Mouse (Mus musculus): Measurements from ENCODE around the gene Cyp2w1. TPM values are rescaled to one million over a fixed set of nuclear protein-coding genes. Genes with fewer than 3 reads are reported as not detected.
"Not testable (repeated sequence)": the region's sequence is repeated elsewhere in the genome, so short reads cannot be mapped to it uniquely, and the experiment has no call there.

The Cyp2w1 gene
- polyA plus RNA-seq, 1 experiment from 2014 or later: not detected

DNA sequence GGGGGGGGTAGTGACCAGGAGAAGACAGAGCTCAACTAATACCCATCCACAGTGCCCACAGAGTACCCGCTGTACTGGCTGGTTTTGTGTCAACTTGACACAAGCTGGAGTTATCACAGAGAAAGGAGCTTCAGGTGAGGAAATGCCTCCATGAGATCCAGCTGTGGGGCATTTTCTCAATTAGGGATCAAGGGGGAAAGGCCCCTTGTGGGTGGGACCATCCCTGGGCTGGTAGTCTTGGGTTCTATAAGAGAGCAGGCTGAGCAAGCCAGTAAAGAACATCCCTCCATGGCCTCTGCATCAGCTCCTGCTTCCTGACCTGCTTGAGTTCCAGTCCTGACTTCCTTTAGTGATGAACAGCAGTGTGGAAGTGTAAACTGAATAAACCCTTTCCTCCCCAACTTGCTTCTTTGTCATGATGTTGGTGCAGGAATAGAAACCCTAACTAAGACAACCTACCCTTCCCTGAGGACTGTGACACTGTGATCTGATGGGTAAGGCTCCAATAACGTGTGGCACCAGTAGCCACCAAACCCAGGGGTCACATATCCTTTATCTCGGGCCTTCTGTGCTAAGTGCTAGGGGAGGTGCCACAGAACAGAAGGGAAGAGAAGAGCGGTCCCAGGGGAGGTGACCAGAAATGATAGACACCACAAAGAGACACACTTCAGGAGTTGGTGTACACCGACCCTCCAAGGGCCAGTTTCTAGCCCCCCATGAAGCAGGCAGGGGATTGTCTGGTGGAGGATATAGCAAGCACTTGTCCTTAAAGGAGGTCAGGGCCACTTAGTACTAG, 38.1 kb downstream of the Cyp2w1 start:
- not testable (repeated sequence) for H3K36me3 ChIP-seq; H3K27me3 ChIP-seq; H3K27ac ChIP-seq (replicated peaks); H3K9ac ChIP-seq (replicated peaks); H3K4me3 ChIP-seq; ATAC-seq (replicated peaks); H3K4me2 ChIP-seq (replicated peaks); H3K9me3 ChIP-seq
- 88% methylated on average over 5 of the region's 5 CpGs for WGBS
- peaks cover 20% of the 10 kb centered on the region for H3K4me1 ChIP-seq

DNA sequence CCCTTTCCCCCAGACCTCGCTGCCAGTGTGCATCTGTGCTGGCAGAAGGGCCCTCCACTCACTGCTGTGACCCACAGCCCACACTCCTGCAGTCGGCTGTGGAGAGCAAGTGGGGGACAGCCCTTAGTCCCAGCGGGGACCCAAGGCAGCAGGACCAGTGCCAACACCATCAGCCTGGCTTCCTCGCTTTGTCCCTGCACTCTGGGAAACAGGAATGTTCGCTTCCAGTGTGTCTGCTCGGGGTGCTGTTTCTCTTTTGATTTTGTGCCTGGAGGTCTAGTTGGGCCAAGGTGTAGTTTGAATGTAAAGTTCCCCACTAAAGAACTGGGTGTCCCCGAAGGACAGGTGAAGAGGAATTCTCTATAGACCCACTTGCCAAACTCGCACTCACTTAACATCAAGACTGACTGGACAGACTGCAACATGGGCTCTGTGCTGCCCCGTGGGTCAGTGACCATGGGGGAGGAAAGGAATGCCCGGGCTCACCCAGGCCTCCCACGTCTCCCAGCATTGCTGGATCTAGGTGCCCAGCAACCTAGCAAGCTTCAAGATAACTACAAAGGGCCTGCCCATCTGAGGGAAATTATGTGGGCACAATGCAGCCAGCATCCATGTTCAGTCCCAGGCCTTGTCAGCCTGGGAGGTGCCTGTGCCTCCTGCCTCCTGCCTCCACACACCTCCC, 39.0 kb downstream of the Cyp2w1 start:
- no peak overlapping the region for H3K4me2 ChIP-seq (replicated peaks)
- no peak overlapping the region for H3K9ac ChIP-seq (replicated peaks)
- WGBS: 78% methylated on average over 11 of the region's 11 CpGs
- ATAC-seq (replicated peaks): no peak
- no peaks in the 10 kb centered on the region for H3K27me3 ChIP-seq
- H3K4me1 ChIP-seq: peaks cover 20% of the 10 kb centered on the region
- H3K9me3 ChIP-seq: no peaks in the 10 kb centered on the region
- no peaks in the 10 kb centered on the region for H3K36me3 ChIP-seq
- no peak overlapping the region for H3K27ac ChIP-seq (replicated peaks)
- no peak overlapping the region for H3K4me3 ChIP-seq

DNA sequence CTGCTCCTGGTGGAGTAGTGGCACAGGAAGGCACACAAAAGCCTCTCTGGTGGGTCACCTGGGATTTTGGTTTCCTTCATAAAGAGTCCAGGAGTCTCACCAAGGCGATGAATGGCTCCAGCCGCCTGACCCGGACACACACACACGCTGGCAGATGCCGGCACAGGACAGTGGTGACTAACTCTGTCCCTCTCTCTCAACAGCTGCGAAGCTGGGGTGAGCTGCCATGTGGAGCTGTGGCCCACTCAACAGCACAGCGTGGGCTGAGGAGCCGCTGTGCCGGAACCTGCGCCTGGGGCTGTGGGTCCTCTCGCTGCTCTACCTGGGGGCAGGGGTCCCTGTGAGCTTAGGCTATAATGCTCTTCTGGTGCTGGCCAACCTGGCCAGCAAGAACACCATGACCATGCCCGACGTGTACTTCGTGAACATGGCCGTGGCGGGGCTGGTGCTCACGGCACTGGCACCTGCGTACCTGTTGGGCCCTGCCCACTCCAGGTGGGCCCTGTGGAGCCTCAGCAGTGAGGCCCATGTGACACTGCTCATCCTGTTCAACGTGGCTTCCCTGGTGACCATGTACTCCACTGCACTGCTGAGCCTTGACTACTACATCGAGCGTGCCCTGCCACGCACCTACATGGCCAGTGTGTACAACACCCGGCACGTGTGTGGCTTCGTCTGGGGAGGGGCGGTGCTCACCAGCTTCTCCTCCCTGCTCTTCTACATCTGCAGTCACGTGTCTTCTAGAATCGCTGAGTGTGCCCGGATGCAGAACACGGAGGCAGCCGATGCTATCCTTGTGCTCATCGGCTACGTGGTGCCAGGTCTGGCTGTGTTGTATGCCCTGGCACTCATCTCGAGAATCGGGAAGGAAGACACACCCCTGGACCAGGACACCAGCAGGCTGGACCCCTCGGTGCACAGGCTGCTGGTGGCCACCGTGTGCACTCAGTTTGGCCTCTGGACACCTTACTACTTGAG, 40.1 kb downstream of the Cyp2w1 start:
- no peak overlapping the region for H3K27ac ChIP-seq (replicated peaks)
- no peak overlapping the region for H3K9ac ChIP-seq (replicated peaks)
- H3K4me3 ChIP-seq: no peak overlapping the region
- H3K27me3 ChIP-seq: no peaks in the 10 kb centered on the region
- WGBS: 94% methylated on average over 37 of the region's 37 CpGs
- no peaks in the 10 kb centered on the region for H3K9me3 ChIP-seq
- peaks cover 20% of the 10 kb centered on the region for H3K4me1 ChIP-seq
- no peak overlapping the region for H3K4me2 ChIP-seq (replicated peaks)
- ATAC-seq (replicated peaks): no peak
- H3K36me3 ChIP-seq: no peaks in the 10 kb centered on the region

DNA sequence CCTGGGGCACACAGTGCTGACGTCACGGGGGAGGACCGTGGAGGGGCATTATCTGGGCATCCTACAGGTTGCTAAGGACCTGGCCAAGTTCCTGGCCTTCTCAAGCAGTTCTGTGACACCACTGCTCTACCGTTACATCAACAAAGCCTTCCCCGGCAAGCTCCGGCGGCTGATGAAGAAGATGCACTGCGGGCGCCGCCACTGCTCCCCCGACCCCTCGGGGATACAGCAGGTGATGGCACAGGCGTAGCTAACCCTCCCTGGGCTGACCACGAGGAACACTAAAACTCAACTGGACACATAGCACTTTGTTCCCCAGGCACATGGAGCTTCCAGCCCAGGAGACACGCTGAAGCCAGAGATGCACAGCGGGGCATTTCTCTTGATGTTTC, 40.8 kb downstream of the Cyp2w1 start:
- H3K36me3 ChIP-seq: no peaks in the 10 kb centered on the region
- H3K27ac ChIP-seq (replicated peaks): no peak overlapping the region
- 93% methylated on average over 16 of the region's 16 CpGs for WGBS
- H3K27me3 ChIP-seq: no peaks in the 10 kb centered on the region
- no peaks in the 10 kb centered on the region for H3K9me3 ChIP-seq
- ATAC-seq (replicated peaks): no peak
- peaks cover 14% of the 10 kb centered on the region for H3K4me1 ChIP-seq
- no peak overlapping the region for H3K4me2 ChIP-seq (replicated peaks)
- no peak overlapping the region for H3K4me3 ChIP-seq
- H3K9ac ChIP-seq (replicated peaks): no peak overlapping the region

DNA sequence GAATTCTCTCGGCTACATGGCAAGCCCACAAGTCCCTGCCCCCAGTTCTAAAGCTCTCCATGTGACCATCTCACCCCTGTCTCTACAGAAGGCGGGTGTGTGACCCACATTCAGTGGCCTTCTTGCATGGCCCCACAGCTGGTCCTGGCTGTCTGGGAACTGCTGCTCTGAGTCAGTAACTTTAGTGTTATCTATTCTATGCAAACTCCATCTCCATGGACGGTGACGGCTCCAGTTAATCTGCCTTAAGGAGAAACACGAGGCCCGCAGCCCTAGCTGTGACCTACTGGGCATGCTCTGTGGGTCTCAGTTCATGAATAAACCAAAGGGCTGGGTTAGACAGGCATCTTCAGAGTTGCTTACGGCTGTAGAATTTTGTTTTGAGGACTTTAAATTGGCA, 42.0 kb downstream of the Cyp2w1 start:
- H3K4me2 ChIP-seq (replicated peaks): no peak overlapping the region
- H3K9me3 ChIP-seq: no peaks in the 10 kb centered on the region
- 74% methylated on average over 7 of the region's 7 CpGs for WGBS
- no peaks in the 10 kb centered on the region for H3K27me3 ChIP-seq
- H3K27ac ChIP-seq (replicated peaks): no peak overlapping the region
- no peak for ATAC-seq (replicated peaks)
- no peak overlapping the region for H3K4me3 ChIP-seq
- peaks cover 10% of the 10 kb centered on the region; the same call in 1 of the 2 replicates for H3K4me1 ChIP-seq
- no peak overlapping the region for H3K9ac ChIP-seq (replicated peaks)
- H3K36me3 ChIP-seq: no peaks in the 10 kb centered on the region

DNA sequence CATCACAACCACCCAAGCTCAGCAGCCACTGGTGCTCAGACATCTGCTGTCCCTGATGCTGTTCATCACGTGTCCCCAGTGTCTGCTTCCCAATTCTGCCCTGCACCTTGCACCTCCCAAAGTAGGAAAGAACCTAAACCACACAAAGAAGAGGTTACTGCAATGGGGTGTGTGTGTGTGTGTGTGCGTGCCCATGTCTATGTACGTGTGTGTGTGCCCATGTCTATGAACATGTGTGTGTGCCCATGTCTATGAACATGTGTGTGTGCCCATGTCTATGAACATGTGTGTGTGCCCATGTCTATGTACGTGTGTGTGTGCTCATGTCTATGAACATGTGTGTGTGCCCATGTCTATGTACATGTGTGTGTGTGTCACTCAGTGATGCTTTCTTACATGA, 43.1 kb downstream of the Cyp2w1 start:
- no peak overlapping the region for H3K27ac ChIP-seq (replicated peaks)
- WGBS: 95% methylated on average over 4 of the region's 4 CpGs

DNA sequence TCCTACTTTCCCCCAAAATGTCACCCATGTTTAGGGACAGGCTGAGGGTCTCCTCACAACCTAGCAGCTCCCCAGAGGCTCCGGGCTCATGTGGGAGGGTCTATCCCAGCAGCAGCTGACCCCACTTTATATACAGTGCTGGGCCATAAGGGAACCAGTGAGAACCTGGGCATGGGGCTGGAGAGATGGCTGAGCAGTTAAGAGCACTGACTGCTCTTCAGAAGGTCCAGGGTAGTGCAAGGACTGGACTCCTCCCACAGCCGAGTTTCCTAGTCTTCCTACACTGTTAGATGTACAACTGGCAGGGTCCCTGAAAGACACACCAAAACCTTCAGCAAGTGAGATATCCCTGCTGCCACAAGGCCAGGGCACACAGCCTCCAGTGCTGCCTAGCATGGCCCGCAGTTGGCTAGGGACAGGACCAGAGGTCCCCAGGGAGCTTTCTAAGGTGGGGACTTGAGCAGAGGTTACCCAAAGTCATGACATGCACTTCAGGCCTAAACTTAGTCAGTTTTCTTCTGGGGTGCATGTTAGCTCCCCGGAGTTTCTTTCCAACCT, 45.0 kb downstream of the Cyp2w1 start:
- Histone ChIP-seq H3K4me3 (no peak overlapping the region), H3K9ac (replicated peaks) (no peak overlapping the region), H3K4me2 (replicated peaks) (no peak overlapping the region), H3K36me3 (no peaks in the 10 kb centered on the region), H3K27ac (replicated peaks) (no peak overlapping the region), H3K4me1 (peaks cover 4% of the 10 kb centered on the region; the same call in 1 of the 2 replicates), H3K9me3 (no peaks in the 10 kb centered on the region), H3K27me3 (no peaks in the 10 kb centered on the region)
- 91% methylated on average over 4 of the region's 4 CpGs for WGBS
- ATAC-seq (replicated peaks): no peak

More for the DNA sequence above, 43.1 kb downstream of the Cyp2w1 start:
- Histone ChIP-seq H3K4me3 (no peak overlapping the region), H3K4me2 (replicated peaks) (no peak overlapping the region), H3K9me3 (no peaks in the 10 kb centered on the region), H3K4me1 (peaks cover 4% of the 10 kb centered on the region; the same call in 1 of the 2 replicates), H3K36me3 (no peaks in the 10 kb centered on the region), H3K27me3 (no peaks in the 10 kb centered on the region), H3K9ac (replicated peaks) (no peak overlapping the region)
- no peak for ATAC-seq (replicated peaks)

DNA sequence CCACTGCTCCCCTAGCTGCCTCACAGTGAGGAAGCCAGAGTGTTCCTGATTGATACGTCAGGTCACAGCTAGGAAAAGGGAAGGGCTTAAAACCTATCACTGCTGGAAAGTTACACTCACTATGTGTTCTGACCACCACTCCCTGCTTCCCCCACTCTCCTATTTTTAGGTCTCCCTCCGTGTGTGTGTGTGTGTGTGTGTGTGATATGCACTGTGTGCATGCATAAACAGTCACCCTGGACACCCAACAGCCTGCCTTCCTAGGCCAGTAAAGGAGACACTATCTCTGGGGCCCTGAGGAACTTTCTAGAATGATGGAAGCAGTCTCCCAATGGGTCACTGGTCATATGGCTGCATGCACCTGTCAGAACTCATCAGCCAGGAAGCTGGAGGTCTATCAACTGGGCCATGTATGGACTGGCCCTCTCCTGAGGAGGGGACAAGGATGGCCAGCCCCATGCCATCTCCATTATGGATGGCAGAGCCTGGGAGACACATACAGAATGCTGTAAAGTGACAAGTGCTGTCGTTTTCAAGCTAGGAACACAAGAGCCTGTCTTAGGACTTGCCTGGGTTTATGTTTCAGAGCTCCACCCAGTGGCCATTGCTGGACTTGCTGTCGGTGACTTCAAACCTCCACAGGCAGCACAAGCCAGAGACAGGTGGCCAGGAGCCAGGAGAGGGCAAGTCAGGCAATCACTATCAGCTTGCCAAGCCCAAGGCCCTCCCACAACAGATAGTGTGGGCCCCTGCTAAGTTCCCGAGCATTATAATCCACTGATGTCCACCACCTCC, 45.7 kb downstream of the Cyp2w1 start:
- Histone ChIP-seq H3K9me3 (no peaks in the 10 kb centered on the region), H3K27ac (replicated peaks) (no peak overlapping the region), H3K4me2 (replicated peaks) (no peak overlapping the region), H3K4me1 (peaks cover 4% of the 10 kb centered on the region; the same call in 1 of the 2 replicates), H3K9ac (replicated peaks) (no peak overlapping the region), H3K27me3 (no peaks in the 10 kb centered on the region), H3K4me3 (no peak overlapping the region), H3K36me3 (no peaks in the 10 kb centered on the region)
- ATAC-seq (replicated peaks): peak; percentile 68
- WGBS: 43% methylated on average over 5 of the region's 5 CpGs

DNA sequence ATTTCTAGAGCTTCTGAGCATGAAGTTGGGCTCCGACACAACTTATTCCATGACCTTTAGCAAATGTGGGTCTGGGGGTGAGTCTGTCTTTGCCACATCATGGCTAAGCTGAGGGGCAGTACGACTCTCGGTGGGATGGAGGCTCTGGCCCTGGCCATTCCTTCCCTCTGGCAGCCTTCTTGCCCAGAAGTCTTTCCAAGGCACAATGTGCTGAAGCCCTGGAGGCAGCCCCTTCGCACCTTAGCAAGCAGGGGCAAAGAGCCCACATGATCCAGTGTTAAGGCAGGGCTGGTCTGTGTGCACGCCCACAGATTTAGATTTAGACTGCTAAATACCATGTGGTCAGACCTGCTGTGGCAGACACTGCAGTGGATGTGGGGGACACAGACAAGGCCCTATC, 46.4 kb downstream of the Cyp2w1 start:
- no peak overlapping the region for H3K4me3 ChIP-seq
- H3K9me3 ChIP-seq: no peaks in the 10 kb centered on the region
- H3K4me1 ChIP-seq: peaks cover 4% of the 10 kb centered on the region; the same call in 1 of the 2 replicates
- no peaks in the 10 kb centered on the region for H3K36me3 ChIP-seq
- no peaks in the 10 kb centered on the region for H3K27me3 ChIP-seq
- H3K9ac ChIP-seq (replicated peaks): no peak overlapping the region
- no peak overlapping the region for H3K4me2 ChIP-seq (replicated peaks)
- ATAC-seq (replicated peaks): no peak
- WGBS: 82% methylated on average over 5 of the region's 5 CpGs
- H3K27ac ChIP-seq (replicated peaks): no peak overlapping the region

DNA sequence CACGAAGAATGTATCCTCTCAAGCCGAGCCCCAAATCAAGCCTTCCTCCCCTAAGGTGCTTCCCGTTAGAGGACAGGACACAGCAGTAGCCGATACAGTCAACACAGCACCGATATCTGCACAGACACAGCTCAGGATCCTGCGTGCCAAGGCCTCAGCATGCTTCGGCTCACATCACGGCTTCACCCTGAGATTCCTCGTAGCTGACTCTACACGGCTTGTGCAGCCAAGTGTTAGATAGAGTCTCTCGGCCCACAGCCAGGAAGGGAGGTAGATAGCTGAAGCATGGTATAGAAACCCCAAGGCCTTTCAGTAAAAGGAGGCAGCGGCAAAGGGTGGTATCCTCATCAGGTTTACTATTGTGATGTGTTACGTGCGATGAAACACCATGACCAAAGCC, 47.6 kb downstream of the Cyp2w1 start:
- Histone ChIP-seq H3K9ac (replicated peaks) (no peak overlapping the region), H3K27me3 (no peaks in the 10 kb centered on the region), H3K36me3 (no peaks in the 10 kb centered on the region), H3K9me3 (no peaks in the 10 kb centered on the region), H3K27ac (replicated peaks) (no peak overlapping the region), H3K4me1 (peaks cover 4% of the 10 kb centered on the region; the same call in 1 of the 2 replicates), H3K4me3 (no peak overlapping the region), H3K4me2 (replicated peaks) (no peak overlapping the region)
- 85% methylated on average over 14 of the region's 14 CpGs for WGBS
- no peak for ATAC-seq (replicated peaks)

DNA sequence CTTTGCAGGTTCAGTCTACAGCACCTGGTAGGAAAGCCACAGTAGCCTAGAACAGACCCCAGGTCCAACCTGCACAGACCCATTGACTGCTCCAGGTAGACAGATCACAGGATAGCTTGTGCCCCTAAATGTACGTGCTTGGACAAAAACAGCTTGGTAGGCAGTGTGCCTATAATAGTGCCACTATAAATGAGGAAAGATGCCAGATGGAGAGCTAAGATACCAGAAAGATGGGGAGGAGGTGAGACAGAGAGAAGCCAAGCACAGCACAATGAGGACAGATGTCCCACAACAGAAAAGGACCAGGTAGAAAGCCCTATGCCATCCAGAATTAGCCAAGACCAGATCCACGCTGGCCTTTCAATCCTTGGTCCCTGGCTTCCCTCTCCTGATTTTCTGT, 49.7 kb downstream of the Cyp2w1 start:
- Histone ChIP-seq H3K27me3 (no peaks in the 10 kb centered on the region), H3K4me3 (no peak overlapping the region), H3K4me1 (peaks cover 4% of the 10 kb centered on the region; the same call in 1 of the 2 replicates), H3K27ac (replicated peaks) (no peak overlapping the region), H3K36me3 (no peaks in the 10 kb centered on the region), H3K9me3 (no peaks in the 10 kb centered on the region), H3K9ac (replicated peaks) (no peak overlapping the region), H3K4me2 (replicated peaks) (no peak overlapping the region)
- no peak for ATAC-seq (replicated peaks)
- WGBS: 91% methylated on average over 2 of the region's 2 CpGs
